ENCODE assay signal across 9 mouse cellular contexts in the genomic region with DNA sequence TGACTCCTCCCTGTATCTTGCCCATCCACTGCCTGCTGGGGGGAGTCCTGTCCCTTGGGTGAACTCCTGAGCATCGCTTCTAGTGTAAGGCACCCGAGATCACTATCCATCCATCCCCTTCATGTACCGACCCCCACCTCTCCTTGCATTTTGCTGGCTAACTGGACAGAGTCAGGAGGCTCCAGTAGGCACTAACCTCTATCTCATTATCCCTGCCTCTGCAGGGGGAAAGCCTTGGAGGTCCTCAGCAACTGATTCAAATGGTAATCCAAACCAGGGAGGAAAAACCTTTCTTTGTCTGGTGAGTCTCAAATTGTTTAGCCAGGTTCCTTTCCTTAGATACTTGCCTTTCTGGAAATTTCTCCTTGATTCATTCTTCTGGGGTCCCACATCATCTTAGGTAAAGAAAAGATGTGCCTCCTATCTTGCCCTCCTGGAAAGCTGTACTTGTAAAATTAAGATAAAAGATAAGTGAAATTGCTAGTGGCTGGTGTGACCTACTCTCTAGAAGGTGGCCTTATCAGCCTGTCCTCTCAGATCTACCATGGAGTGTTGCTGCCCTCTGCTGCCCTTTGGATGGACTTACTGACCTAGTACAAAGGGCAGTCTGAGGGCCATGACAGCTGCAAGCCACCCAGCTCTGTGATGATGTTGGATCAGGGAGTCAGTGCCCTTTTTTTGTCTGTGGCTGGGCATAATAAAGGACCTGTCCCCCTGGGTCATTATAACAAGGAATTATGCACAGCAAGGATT. TPM values are rescaled to one million over a fixed set of nuclear protein-coding genes. Genes with fewer than 3 reads are reported as not detected.
DNase-seq lines count a peak whose midpoint lies in the region; ATAC-seq and TF ChIP-seq lines count a peak whose summit lies in the region.
"Had no signal": no experiment of that assay in that cellular context is flagged by ENCODE, and none has a peak within 500 bp of the region (broad histone marks: within the 10 kb centered on the region; RNA-seq: fewer than 3 reads in every experiment).

No protein-coding gene starts in this region.

- ATAC-seq in heart, embryonic 16.5 days (replicated peaks; ENCODE audit: extremely low read depth, insufficient read depth, low FRiP score) = peak; percentile 55

- WGBS in heart, embryonic 16.5 days = 60% methylated on average over 3 of the region's 3 CpGs

- H3K4me1 ChIP-seq in cortical plate, adult 2 months (ENCODE audit: control insufficient read depth, insufficient read depth, low read length) = no peaks in the 10 kb centered on the region
- no peaks in the 10 kb centered on the region for H3K4me1 ChIP-seq in heart, embryonic 16.5 days (ENCODE audit: control insufficient read depth, insufficient read depth, low read length)
- H3K4me1 ChIP-seq: liver, embryonic 15.5 days had no signal

- TF ChIP-seq POLR2A in cortical plate, adult 2 months (IDR thresholded peaks at IDR 0.05; ENCODE audit: extremely low read depth, insufficient read depth, low read length) = no peak

- no peak overlapping the region for H3K4me2 ChIP-seq in heart, embryonic 16.5 days (ENCODE audit: low read depth, low read length)
- H3K4me2 ChIP-seq: liver, embryonic 15.5 days had no signal

- H3K4me3 ChIP-seq in cortical plate, adult 2 months (ENCODE audit: insufficient read depth, low read length) = no peak overlapping the region
- H3K4me3 ChIP-seq in heart, embryonic 16.5 days (ENCODE audit: low read length) = no peak overlapping the region
- H3K4me3 ChIP-seq: liver, embryonic 15.5 days had no signal

- H3K27ac ChIP-seq in cortical plate, adult 2 months (ENCODE audit: insufficient read depth, low read length) = no peak overlapping the region
- no peak overlapping the region for H3K27ac ChIP-seq in heart, embryonic 16.5 days (ENCODE audit: low read length)
- H3K27ac ChIP-seq: liver, embryonic 15.5 days had no signal

- peak; percentile 86 for TF ChIP-seq CTCF in cortical plate, adult 2 months (IDR thresholded peaks at IDR 0.05; ENCODE audit: extremely low read depth, insufficient read depth, low read length)

- no peak overlapping the region for H3K9ac ChIP-seq in heart, embryonic 16.5 days (ENCODE audit: low read length)
- H3K9ac ChIP-seq: liver, embryonic 15.5 days had no signal

- no peaks in the 10 kb centered on the region for H3K36me3 ChIP-seq in heart, embryonic 16.5 days (ENCODE audit: control insufficient read depth, insufficient read depth)
- H3K36me3 ChIP-seq: liver, embryonic 15.5 days had no signal

- no peaks in the 10 kb centered on the region for H3K9me3 ChIP-seq in heart, embryonic 16.5 days (replicated peaks; ENCODE audit: control insufficient read depth, low read length)
- H3K9me3 ChIP-seq: liver, embryonic 15.5 days had no signal

- DNase-seq in CD4-positive helper T cell, adult 2 months (ENCODE audit: low read depth, low spot score) = peak; percentile 80
- DNase-seq in adipocyte (ENCODE audit: low spot score) = peak; percentile 89
- DNase-seq in layer of hippocampus, adult 11-12 months (ENCODE audit: low spot score) = peak; percentile 75
- DNase-seq in lung, adult 18-20 months = peak; percentile 81 to 87
- peak; percentile 69 for DNase-seq in retina, adult 2 months (ENCODE audit: low read depth, low spot score)
- DNase-seq in thymus, postnatal 36 days = peak; percentile 62 to 69

- H3K27me3 ChIP-seq in heart, embryonic 16.5 days (ENCODE audit: control insufficient read depth, insufficient read depth, low read length) = 0 out of 2 replicates have a peak, but pooled peaks cover 3% of the 10 kb centered on the region

RNA-seq across cellular contexts. Expression of gene Csf2, which starts 7.3 kb away (rescaled TPM):
- polyA plus RNA-seq in cortical plate, adult 2 months (2012; rRNA removed) = not detected in 2 replicates
- not detected in 2 replicates for polyA plus RNA-seq in heart, embryonic 16.5 days (2015; fragmentation: Nextera tagmentation; extraction: Ambion mirVana)
- polyA plus RNA-seq: liver, embryonic 15.5 days had no signal

RNA-seq across cellular contexts. Expression of gene Il3, which starts 10.3 kb away (rescaled TPM):
- not detected in 2 replicates for polyA plus RNA-seq in cortical plate, adult 2 months (2012; rRNA removed)
- not detected in 2 replicates for polyA plus RNA-seq in heart, embryonic 16.5 days (2015; fragmentation: Nextera tagmentation; extraction: Ambion mirVana)
- polyA plus RNA-seq: liver, embryonic 15.5 days had no signal

RNA-seq across cellular contexts. Expression of gene Acsl6, which starts 46.8 kb away (rescaled TPM):
- polyA plus RNA-seq in cortical plate, adult 2 months (2012; rRNA removed) = 191 and 192 TPM in 2 replicates
- polyA plus RNA-seq in heart, embryonic 16.5 days (2015; fragmentation: Nextera tagmentation; extraction: Ambion mirVana) = 0.37 and 0.66 TPM in 2 replicates

Comparison
In these comparisons a context has a peak if more than half of its experiments do, and no peak if none do; other contexts are left out.
1. RNA of gene Acsl6, which starts 46.8 kb away (polyA plus RNA-seq): 191 to 192 TPM in cortical plate, adult 2 months; 0.37 to 0.66 TPM in heart, embryonic 16.5 days; every median in the first group is over 100 times any median in the second.
2. Peak in every context shown above with its lines, with median percentiles within 50 percentile points of each other: DNase-seq.